20 mouse cellular contexts compared by ENCODE assay signal in the genomic region with DNA sequence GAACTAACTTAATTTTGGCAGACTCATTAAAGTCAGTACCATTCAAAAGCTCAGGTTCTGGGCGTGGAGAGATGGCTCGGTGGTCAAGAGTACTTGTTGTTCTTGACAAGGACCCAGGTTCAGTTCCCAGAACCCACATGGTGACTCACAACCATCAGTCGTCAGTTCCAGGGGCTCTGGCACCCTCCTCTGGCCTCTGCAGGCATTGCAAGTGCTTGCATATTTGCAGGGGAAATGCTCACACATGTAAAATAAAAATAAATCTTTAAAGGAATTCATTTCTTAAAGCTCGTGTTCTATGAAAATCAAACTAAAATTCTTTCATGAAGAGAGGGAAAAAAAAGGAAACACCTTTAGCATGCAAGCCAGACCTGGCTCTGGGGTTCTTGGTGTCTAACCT.
A peak's percentile ranks its signal among the peaks of the same experiment; 100 is the strongest.
DNase-seq lines count a peak whose midpoint lies in the region; ATAC-seq and TF ChIP-seq lines count a peak whose summit lies in the region.
"Had no signal": no experiment of that assay in that cellular context is flagged by ENCODE, and none has a peak within 500 bp of the region (broad histone marks: within the 10 kb centered on the region; RNA-seq: fewer than 3 reads in every experiment).

No protein-coding gene starts in this region.

- TF ChIP-seq CTCF in kidney, adult 2 months (conservative IDR thresholded peaks at IDR 0.05; ENCODE audit: insufficient read depth, insufficient read length, low read depth, low read length) = 0 out of 2 replicates have a peak, but pooled peaks have one; percentile 10
- peak; percentile 33; the same call in 1 of the 2 replicates for TF ChIP-seq CTCF in testis, adult 2 months (IDR thresholded peaks at IDR 0.05; ENCODE audit: control insufficient read depth, insufficient read depth, insufficient replicate concordance, low read depth, low read length)

- no peak for DNase-seq in kidney, adult 2 months
- no peak for DNase-seq in testis, postnatal 10 days (ENCODE audit: low spot score)
- peak; percentile 41 for DNase-seq in R1 (ENCODE audit: low read depth, low spot score)
- no peak for DNase-seq in thymus, postnatal 25 days
- DNase-seq in cerebellum, postnatal 25 days = no peak
- DNase-seq: cerebellum, adult 9-10 months; embryo, embryonic 11 days; heart, adult 2 months; kidney, adult 8-10 months; liver, embryonic 13.5 days; lung, postnatal 14 days; right cerebral cortex, adult 18-20 months had no signal

- H3K9ac ChIP-seq in kidney, embryonic 16.5 days (replicated peaks; ENCODE audit: low read length) = no peak overlapping the region
- H3K9ac ChIP-seq: embryonic facial prominence, embryonic 15.5 days; heart, embryonic 15.5 days; hindbrain, embryonic 12.5 days; liver, embryonic 13.5 days had no signal

- WGBS in kidney, adult 2 months = 90% methylated on average over 4 of the region's 4 CpGs
- WGBS in kidney, embryonic 16.5 days = 89% methylated on average over 4 of the region's 4 CpGs

- H3K27me3 ChIP-seq in kidney, adult 2 months (replicated peaks; ENCODE audit: control insufficient read depth, insufficient read depth, low read length) = no peaks in the 10 kb centered on the region
- no peaks in the 10 kb centered on the region for H3K27me3 ChIP-seq in kidney, embryonic 16.5 days (ENCODE audit: insufficient read depth, low read length)
- H3K27me3 ChIP-seq in testis, adult 2 months (ENCODE audit: control insufficient read depth, insufficient read depth, low read length) = no peaks in the 10 kb centered on the region
- H3K27me3 ChIP-seq: embryonic facial prominence, embryonic 15.5 days; heart, embryonic 15.5 days; hindbrain, embryonic 12.5 days; liver, embryonic 13.5 days; megakaryocyte, embryonic 14.5 days; Patski had no signal

- H3K36me3 ChIP-seq in kidney, adult 2 months (ENCODE audit: control insufficient read depth, insufficient read depth, low read length) = no peaks in the 10 kb centered on the region
- H3K36me3 ChIP-seq in kidney, embryonic 16.5 days (ENCODE audit: insufficient read depth, low read length) = no peaks in the 10 kb centered on the region
- no peaks in the 10 kb centered on the region for H3K36me3 ChIP-seq in testis, adult 2 months (ENCODE audit: control insufficient read depth, insufficient read depth, low read length)
- H3K36me3 ChIP-seq: embryonic facial prominence, embryonic 15.5 days; heart, embryonic 15.5 days; hindbrain, embryonic 12.5 days; limb, embryonic 10.5 days; liver, embryonic 13.5 days had no signal

- H3K27ac ChIP-seq in kidney, adult 2 months (ENCODE audit: insufficient read depth, low read depth, low read length) = no peak overlapping the region
- no peak overlapping the region for H3K27ac ChIP-seq in kidney, embryonic 16.5 days (ENCODE audit: low read length)
- no peak overlapping the region for H3K27ac ChIP-seq in testis, adult 2 months (ENCODE audit: control insufficient read depth, insufficient read depth, low read depth, low read length)
- H3K27ac ChIP-seq: embryonic facial prominence, embryonic 15.5 days; heart, adult 2 months; heart, embryonic 15.5 days; hindbrain, embryonic 12.5 days; limb, embryonic 10.5 days; liver, embryonic 13.5 days had no signal

- no peak for TF ChIP-seq POLR2A in kidney, adult 2 months (IDR thresholded peaks at IDR 0.05; ENCODE audit: low read depth, low read length)
- no peak for TF ChIP-seq POLR2A in testis, adult 2 months (IDR thresholded peaks at IDR 0.05; ENCODE audit: control insufficient read depth, low read depth, low read length)

- H3K4me3 ChIP-seq in kidney, adult 2 months (ENCODE audit: insufficient read depth, low read depth, low read length) = no peak overlapping the region
- H3K4me3 ChIP-seq in kidney, embryonic 16.5 days (ENCODE audit: low read length) = no peak overlapping the region
- H3K4me3 ChIP-seq in testis, adult 2 months (ENCODE audit: control insufficient read depth, low read depth, low read length) = no peak overlapping the region
- H3K4me3 ChIP-seq: embryonic facial prominence, embryonic 15.5 days; heart, adult 2 months; heart, embryonic 15.5 days; hindbrain, embryonic 12.5 days; limb, embryonic 10.5 days; liver, embryonic 13.5 days; megakaryocyte, embryonic 14.5 days had no signal

- no peak overlapping the region for H3K4me2 ChIP-seq in kidney, embryonic 16.5 days (replicated peaks; ENCODE audit: low read depth, low read length)
- H3K4me2 ChIP-seq: embryonic facial prominence, embryonic 15.5 days; heart, embryonic 15.5 days; hindbrain, embryonic 12.5 days; liver, embryonic 13.5 days had no signal

- H3K9me3 ChIP-seq in kidney, embryonic 16.5 days (ENCODE audit: low read length) = no peaks in the 10 kb centered on the region
- H3K9me3 ChIP-seq: embryonic facial prominence, embryonic 15.5 days; heart, embryonic 15.5 days; hindbrain, embryonic 12.5 days; limb, embryonic 10.5 days; liver, embryonic 13.5 days had no signal

- H3K4me1 ChIP-seq in kidney, adult 2 months (ENCODE audit: control insufficient read depth, insufficient read depth, low read length) = no peaks in the 10 kb centered on the region
- H3K4me1 ChIP-seq in kidney, embryonic 16.5 days (ENCODE audit: insufficient read depth, low read length) = no peaks in the 10 kb centered on the region
- H3K4me1 ChIP-seq in testis, adult 2 months (ENCODE audit: control insufficient read depth, insufficient read depth, low read length) = peaks cover 3% of the 10 kb centered on the region; the same call in 1 of the 2 replicates
- H3K4me1 ChIP-seq: embryonic facial prominence, embryonic 15.5 days; heart, embryonic 15.5 days; hindbrain, embryonic 12.5 days; limb, embryonic 10.5 days; liver, embryonic 13.5 days; megakaryocyte, embryonic 14.5 days had no signal

- ATAC-seq in kidney, embryonic 16.5 days (ENCODE audit: low FRiP score, low TSS enrichment) = no peak
- ATAC-seq: Patski had no signal
